Mouse (Mus musculus): ENCODE measurements at regions not wholly inside any gene's neighbourhood (a gene's known extent, or its start where the extent isn't known, plus 50 kb on each side); places are given as distances from the start of the nearest gene placed in this dataset.

DNA sequence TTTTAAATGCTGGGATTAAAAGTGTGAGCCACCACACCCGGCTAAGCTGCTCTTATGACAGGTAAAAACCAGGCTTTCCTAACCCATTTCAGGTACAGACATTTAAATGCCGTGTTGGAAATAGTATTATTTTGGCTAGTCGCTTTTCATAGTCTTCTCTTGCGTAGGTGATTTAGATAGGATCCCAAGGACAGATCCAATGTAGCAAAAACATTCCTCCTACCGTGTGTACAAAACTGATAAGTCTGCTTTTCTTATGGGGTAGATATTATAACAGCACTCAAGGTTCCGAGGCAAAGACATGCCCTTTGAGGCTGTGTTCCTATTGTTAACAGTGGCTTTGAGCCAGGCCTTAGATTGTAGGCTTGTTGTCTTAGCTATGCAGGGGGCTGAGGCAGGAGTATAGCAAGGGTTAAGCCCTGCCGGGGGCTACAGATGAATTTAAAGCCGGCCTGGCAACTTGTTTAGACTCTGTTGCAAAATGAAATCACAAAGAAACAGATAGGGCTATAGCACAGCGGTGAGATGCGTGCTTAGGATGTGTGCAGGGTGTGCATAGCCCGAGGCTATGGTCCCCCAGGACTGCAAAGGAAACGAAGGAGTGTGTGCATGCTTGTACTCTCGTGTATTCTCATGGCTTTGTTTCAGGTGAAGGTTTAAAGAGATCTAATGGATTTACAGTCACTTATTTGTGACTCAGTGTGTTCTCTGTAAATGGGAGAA, 57.7 kb upstream of the Commd8 start:
- ATAC-seq (ENCODE audit: low FRiP score, low TSS enrichment) (no peak), DNase-seq (ENCODE audit: low spot score) (no peak)
- no peaks in the 10 kb centered on the region for H3K36me3 ChIP-seq (ENCODE audit: control insufficient read depth, insufficient read depth, low read length)
- H3K27me3 ChIP-seq (ENCODE audit: control insufficient read depth, insufficient read depth, low read length), result no peaks in the 10 kb centered on the region
- no peaks in the 10 kb centered on the region for H3K9me3 ChIP-seq (ENCODE audit: control insufficient read depth, low read length)
- WGBS, result 70% methylated on average over 13 of the region's 13 CpGs
- no peak overlapping the region for H3K27ac ChIP-seq (replicated peaks)
- H3K4me1 ChIP-seq (replicated peaks; ENCODE audit: control insufficient read depth, insufficient read depth), result no peaks in the 10 kb centered on the region
- no peak overlapping the region for H3K4me3 ChIP-seq (ENCODE audit: low read depth, low read length)
- TF ChIP-seq CTCF (IDR thresholded peaks at IDR 0.05; ENCODE audit: low read depth) (no peak), EP300 (optimal IDR thresholded peaks at IDR 0.05) (no peak)
- H3K4me2 ChIP-seq (replicated peaks; ENCODE audit: low read depth), result no peak overlapping the region
- H3K9ac ChIP-seq (ENCODE audit: low read length), result no peak overlapping the region

DNA sequence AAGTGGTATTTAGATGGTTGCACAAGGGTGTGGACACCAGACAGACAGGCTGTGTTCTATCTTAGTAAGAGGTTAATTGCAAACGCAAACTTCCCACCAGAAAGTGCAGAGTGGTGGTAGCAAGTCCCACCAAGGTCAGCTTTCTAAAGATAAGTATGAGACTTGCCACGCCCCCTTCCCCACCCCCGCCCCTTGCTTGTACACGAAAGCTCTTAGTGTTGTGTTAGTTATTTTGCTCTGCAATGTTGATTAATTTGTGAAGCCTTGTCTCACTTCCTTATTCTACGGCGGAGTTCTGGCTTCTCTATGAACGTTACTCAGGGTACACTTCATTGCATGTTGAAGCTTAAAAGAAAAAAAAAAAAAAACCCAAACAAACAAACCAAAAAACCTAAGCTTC, 57.1 kb upstream of the Commd8 start:
- no peaks in the 10 kb centered on the region for H3K9me3 ChIP-seq (ENCODE audit: control insufficient read depth, low read length)
- H3K4me1 ChIP-seq (replicated peaks; ENCODE audit: control insufficient read depth, insufficient read depth), result no peaks in the 10 kb centered on the region
- DNase-seq (ENCODE audit: low spot score), result peak; percentile 61
- no peak overlapping the region for H3K4me3 ChIP-seq (ENCODE audit: low read depth, low read length)
- WGBS, result 16% methylated on average over 7 of the region's 7 CpGs
- H3K36me3 ChIP-seq (ENCODE audit: control insufficient read depth, insufficient read depth, low read length), result no peaks in the 10 kb centered on the region
- TF ChIP-seq CTCF (IDR thresholded peaks at IDR 0.05; ENCODE audit: low read depth) (no peak), EP300 (optimal IDR thresholded peaks at IDR 0.05) (no peak)
- no peak overlapping the region for H3K9ac ChIP-seq (ENCODE audit: low read length)
- H3K27ac ChIP-seq (replicated peaks), result peak overlapping the region; percentile 53; the same call in 1 of the 2 replicates
- H3K4me2 ChIP-seq (replicated peaks; ENCODE audit: low read depth), result peak overlapping the region; percentile 23
- peak; percentile 47; the same call in 1 of the 2 replicates for ATAC-seq (ENCODE audit: low FRiP score, low TSS enrichment)
- no peaks in the 10 kb centered on the region for H3K27me3 ChIP-seq (ENCODE audit: control insufficient read depth, insufficient read depth, low read length)

DNA sequence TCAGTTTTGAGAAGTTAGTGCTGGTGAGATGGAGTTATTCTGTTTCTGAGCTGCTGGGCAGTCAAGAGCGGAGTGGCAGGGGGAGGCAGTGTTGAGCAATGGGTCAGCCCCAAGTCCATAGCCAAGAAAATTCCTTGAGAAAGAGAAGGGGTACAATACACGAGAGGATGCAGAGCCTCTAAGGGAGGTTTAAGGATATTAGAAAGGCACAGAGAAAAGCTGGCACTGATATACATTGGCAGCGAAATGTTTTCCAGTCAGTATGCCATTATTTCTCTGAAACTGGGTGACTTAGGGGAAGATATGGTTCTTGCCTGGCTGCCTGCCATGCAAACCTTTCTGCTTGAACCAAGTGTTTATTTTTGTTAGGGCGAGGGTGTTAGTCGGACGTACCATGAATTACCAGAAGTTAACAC, 56.6 kb upstream of the Commd8 start:
- Histone ChIP-seq H3K27ac (replicated peaks) (peak overlapping the region; percentile 53), H3K27me3 (ENCODE audit: control insufficient read depth, insufficient read depth, low read length) (no peaks in the 10 kb centered on the region), H3K9ac (ENCODE audit: low read length) (no peak overlapping the region), H3K36me3 (ENCODE audit: control insufficient read depth, insufficient read depth, low read length) (no peaks in the 10 kb centered on the region), H3K9me3 (ENCODE audit: control insufficient read depth, low read length) (no peaks in the 10 kb centered on the region), H3K4me2 (replicated peaks; ENCODE audit: low read depth) (peak overlapping the region; percentile 23), H3K4me1 (replicated peaks; ENCODE audit: control insufficient read depth, insufficient read depth) (no peaks in the 10 kb centered on the region), H3K4me3 (ENCODE audit: low read depth, low read length) (no peak overlapping the region)
- WGBS, result 23% methylated on average over 6 of the region's 6 CpGs
- peak; percentile 75 for DNase-seq (ENCODE audit: low spot score)
- ATAC-seq (ENCODE audit: low FRiP score, low TSS enrichment), result peak; percentile 62
- TF ChIP-seq CTCF (IDR thresholded peaks at IDR 0.05; ENCODE audit: low read depth) (peak; percentile 44), EP300 (optimal IDR thresholded peaks at IDR 0.05) (no peak)

GRCm38 (mm10) chr5:72222902-72223301, 54.9 kb upstream of the Commd8 start:
- H3K9ac ChIP-seq (ENCODE audit: low read length), result no peak overlapping the region
- H3K9me3 ChIP-seq (ENCODE audit: control insufficient read depth, low read length), result no peaks in the 10 kb centered on the region
- H3K4me2 ChIP-seq (replicated peaks; ENCODE audit: low read depth), result no peak overlapping the region
- 60% methylated on average over 3 of the region's 3 CpGs for WGBS
- ATAC-seq (ENCODE audit: low FRiP score, low TSS enrichment) (no peak), DNase-seq (ENCODE audit: low spot score) (no peak)
- H3K27me3 ChIP-seq (ENCODE audit: control insufficient read depth, insufficient read depth, low read length), result no peaks in the 10 kb centered on the region
- no peaks in the 10 kb centered on the region for H3K36me3 ChIP-seq (ENCODE audit: control insufficient read depth, insufficient read depth, low read length)
- H3K27ac ChIP-seq (replicated peaks), result no peak overlapping the region
- no peak for TF ChIP-seq CTCF (IDR thresholded peaks at IDR 0.05; ENCODE audit: low read depth)
- TF ChIP-seq EP300 (optimal IDR thresholded peaks at IDR 0.05), result no peak
- H3K4me3 ChIP-seq (ENCODE audit: low read depth, low read length), result no peak overlapping the region
- H3K4me1 ChIP-seq (replicated peaks; ENCODE audit: control insufficient read depth, insufficient read depth), result no peaks in the 10 kb centered on the region

DNA sequence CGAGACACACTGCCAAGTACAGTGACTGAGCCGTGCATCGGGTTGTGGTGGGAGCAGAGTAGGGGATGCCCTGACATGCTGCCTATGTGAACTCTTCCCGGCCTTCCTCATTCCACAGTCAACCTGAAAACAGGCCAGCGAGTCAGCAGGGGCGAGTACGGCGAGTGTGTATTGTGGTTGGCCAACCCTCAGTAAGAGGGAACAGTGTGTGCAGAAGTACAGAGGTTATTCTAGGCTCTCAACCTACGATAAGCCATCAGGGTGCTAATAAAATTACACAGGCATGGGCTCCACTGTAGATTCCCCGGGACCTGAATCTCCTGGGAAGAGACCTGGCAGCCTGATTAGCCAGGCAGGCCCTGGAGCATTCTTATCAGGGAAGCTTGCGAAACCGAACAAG, 51.7 kb upstream of the Commd8 start:
- Histone ChIP-seq H3K9me3 (ENCODE audit: control insufficient read depth, low read length) (no peaks in the 10 kb centered on the region), H3K4me2 (replicated peaks; ENCODE audit: low read depth) (no peak overlapping the region), H3K9ac (ENCODE audit: low read length) (no peak overlapping the region), H3K4me3 (ENCODE audit: low read depth, low read length) (no peak overlapping the region), H3K4me1 (replicated peaks; ENCODE audit: control insufficient read depth, insufficient read depth) (no peaks in the 10 kb centered on the region), H3K27ac (replicated peaks) (no peak overlapping the region), H3K36me3 (ENCODE audit: control insufficient read depth, insufficient read depth, low read length) (no peaks in the 10 kb centered on the region), H3K27me3 (ENCODE audit: control insufficient read depth, insufficient read depth, low read length) (no peaks in the 10 kb centered on the region)
- 66% methylated on average over 12 of the region's 12 CpGs for WGBS
- ATAC-seq (ENCODE audit: low FRiP score, low TSS enrichment) (peak; percentile 86), DNase-seq (ENCODE audit: low spot score) (peak; percentile 59)
- no peak for TF ChIP-seq EP300 (optimal IDR thresholded peaks at IDR 0.05)
- no peak for TF ChIP-seq CTCF (IDR thresholded peaks at IDR 0.05; ENCODE audit: low read depth)

- Histone ChIP-seq H3K27me3 (ENCODE audit: control insufficient read depth, insufficient read depth, low read length) (no peaks in the 10 kb centered on the region), H3K4me1 (replicated peaks; ENCODE audit: control insufficient read depth, insufficient read depth) (no peaks in the 10 kb centered on the region), H3K27ac (replicated peaks) (no peak overlapping the region), H3K9ac (ENCODE audit: low read length) (no peak overlapping the region), H3K4me2 (replicated peaks; ENCODE audit: low read depth) (no peak overlapping the region), H3K4me3 (ENCODE audit: low read depth, low read length) (no peak overlapping the region), H3K36me3 (ENCODE audit: control insufficient read depth, insufficient read depth, low read length) (no peaks in the 10 kb centered on the region), H3K9me3 (ENCODE audit: control insufficient read depth, low read length) (no peaks in the 10 kb centered on the region)
- 92% methylated on average over 7 of the region's 7 CpGs for WGBS
- DNase-seq (ENCODE audit: low spot score), result no peak
- no peak for TF ChIP-seq EP300 (optimal IDR thresholded peaks at IDR 0.05)
- TF ChIP-seq CTCF (IDR thresholded peaks at IDR 0.05; ENCODE audit: low read depth), result no peak
- ATAC-seq (ENCODE audit: low FRiP score, low TSS enrichment), result no peak
Measured at GRCm38 (mm10) chr5:72219248-72219647, 51.3 kb upstream of the Commd8 start.
